Mouse (Mus musculus): Measurements from ENCODE around the gene Mcm2. TPM values are rescaled to one million over a fixed set of nuclear protein-coding genes. Genes with fewer than 3 reads are reported as not detected.

The Mcm2 gene
- polyA plus RNA-seq, 1 experiment from 2014 or later = 186 TPM

- peaks cover 100% of the 10 kb centered on the region for H3K36me3 ChIP-seq
- no peak for ATAC-seq (ENCODE audit: low read depth)
- no peak for DNase-seq
- no peak overlapping the region for H3K9ac ChIP-seq
- H3K27ac ChIP-seq = no peak overlapping the region; the same call in 1 of the 2 replicates
- H3K4me3 ChIP-seq (replicated peaks) = no peak overlapping the region
- H3K9me3 ChIP-seq (replicated peaks) = no peaks in the 10 kb centered on the region
- no peaks in the 10 kb centered on the region for H3K27me3 ChIP-seq
- H3K4me2 ChIP-seq = no peak overlapping the region
- H3K4me1 ChIP-seq (replicated peaks) = peaks cover 32% of the 10 kb centered on the region
- 87% methylated on average over 2 of the region's 2 CpGs for WGBS (ENCODE audit: insufficient replicate concordance)
Observed at GRCm38 (mm10) chr6:88886417-88886967, 12.1 kb downstream of the Mcm2 start.

GRCm38 (mm10) chr6:88885644-88886416 is 12.8 kb downstream of the Mcm2 start:
- H3K4me2 ChIP-seq = no peak overlapping the region
- WGBS (ENCODE audit: insufficient replicate concordance) = 89% methylated on average over 12 of the region's 12 CpGs

GRCm38 (mm10) chr6:88884690-88885089 is 13.9 kb downstream of the Mcm2 start:
- DNase-seq (no peak), ATAC-seq (ENCODE audit: low read depth) (no peak)
- 94% methylated on average over 17 of the region's 17 CpGs for WGBS (ENCODE audit: insufficient replicate concordance)
- no peak overlapping the region for H3K4me3 ChIP-seq (replicated peaks)
- peaks cover 17% of the 10 kb centered on the region for H3K4me1 ChIP-seq (replicated peaks)
- H3K27ac ChIP-seq = no peak overlapping the region
- no peak overlapping the region for H3K9ac ChIP-seq
- peaks cover 93% of the 10 kb centered on the region for H3K36me3 ChIP-seq
- no peaks in the 10 kb centered on the region for H3K27me3 ChIP-seq
- H3K4me2 ChIP-seq = no peak overlapping the region
- no peaks in the 10 kb centered on the region for H3K9me3 ChIP-seq (replicated peaks)

More at GRCm38 (mm10) chr6:88885644-88886416, 12.8 kb downstream of the Mcm2 start:
- DNase-seq = no peak
- no peak overlapping the region for H3K27ac ChIP-seq
- no peak overlapping the region for H3K4me3 ChIP-seq (replicated peaks)
- peaks cover 100% of the 10 kb centered on the region for H3K36me3 ChIP-seq
- no peaks in the 10 kb centered on the region for H3K27me3 ChIP-seq
- no peak overlapping the region for H3K9ac ChIP-seq
- ATAC-seq (ENCODE audit: low read depth) = no peak
- peaks cover 25% of the 10 kb centered on the region for H3K4me1 ChIP-seq (replicated peaks)
- no peaks in the 10 kb centered on the region for H3K9me3 ChIP-seq (replicated peaks)

- Histone ChIP-seq H3K4me2 (no peak overlapping the region), H3K27me3 (no peaks in the 10 kb centered on the region), H3K4me3 (replicated peaks) (no peak overlapping the region), H3K9ac (no peak overlapping the region), H3K9me3 (replicated peaks) (no peaks in the 10 kb centered on the region), H3K27ac (no peak overlapping the region), H3K36me3 (peaks cover 88% of the 10 kb centered on the region), H3K4me1 (replicated peaks) (peaks cover 12% of the 10 kb centered on the region; the same call in 1 of the 2 replicates)
- ATAC-seq (ENCODE audit: low read depth) = no peak
- no peak for DNase-seq
- WGBS (ENCODE audit: insufficient replicate concordance) = 89% methylated on average over 10 of the region's 10 CpGs
Observed at GRCm38 (mm10) chr6:88884195-88884594, 14.4 kb downstream of the Mcm2 start.

GRCm38 (mm10) chr6:88881334-88881733 is 17.2 kb downstream of the Mcm2 start:
- no peak overlapping the region for H3K4me2 ChIP-seq
- H3K9me3 ChIP-seq (replicated peaks) = no peaks in the 10 kb centered on the region
- no peak overlapping the region for H3K4me3 ChIP-seq (replicated peaks)
- ATAC-seq (ENCODE audit: low read depth) = no peak
- WGBS (ENCODE audit: insufficient replicate concordance) = 91% methylated on average over 7 of the region's 7 CpGs
- DNase-seq = no peak
- H3K27me3 ChIP-seq = peaks cover 11% of the 10 kb centered on the region
- H3K36me3 ChIP-seq = peaks cover 59% of the 10 kb centered on the region
- peaks cover 5% of the 10 kb centered on the region; the same call in 1 of the 2 replicates for H3K4me1 ChIP-seq (replicated peaks)
- H3K27ac ChIP-seq = no peak overlapping the region
- H3K9ac ChIP-seq = no peak overlapping the region

GRCm38 (mm10) chr6:88879471-88879870 is 19.1 kb downstream of the Mcm2 start:
- Histone ChIP-seq H3K4me2 (no peak overlapping the region), H3K9ac (no peak overlapping the region), H3K36me3 (peaks cover 41% of the 10 kb centered on the region), H3K4me3 (replicated peaks) (no peak overlapping the region), H3K27ac (no peak overlapping the region), H3K4me1 (replicated peaks) (peaks cover 8% of the 10 kb centered on the region), H3K27me3 (peaks cover 30% of the 10 kb centered on the region), H3K9me3 (replicated peaks) (no peaks in the 10 kb centered on the region; the same call in 1 of the 2 replicates)
- 58% methylated on average over 4 of the region's 4 CpGs for WGBS (ENCODE audit: insufficient replicate concordance)
- ATAC-seq (ENCODE audit: low read depth) (no peak), DNase-seq (no peak)

GRCm38 (mm10) chr6:88874868-88875508 is 23.6 kb downstream of the Mcm2 start, which contains the start of gene Podxl2:
Gene Podxl2, minus strand, starts transcription at chr6:88875044.
- no peak for DNase-seq

GRCm38 (mm10) chr6:88873965-88874867 is 24.4 kb downstream of the Mcm2 start:
- H3K9me3 ChIP-seq (replicated peaks) = no peaks in the 10 kb centered on the region; the same call in 1 of the 2 replicates
- peak overlapping the region; percentile 80 for H3K4me2 ChIP-seq
- peaks cover 13% of the 10 kb centered on the region for H3K4me1 ChIP-seq (replicated peaks)
- H3K27me3 ChIP-seq = peaks cover 78% of the 10 kb centered on the region
- H3K36me3 ChIP-seq = no peaks in the 10 kb centered on the region
- 0 out of 2 replicates have a peak overlapping the region, but pooled peaks have one; percentile 43 for H3K9ac ChIP-seq
- 5% methylated on average over 74 of the region's 74 CpGs for WGBS (ENCODE audit: insufficient replicate concordance)
- H3K27ac ChIP-seq = no peak overlapping the region
- H3K4me3 ChIP-seq (replicated peaks) = peak overlapping the region; percentile 60
- ATAC-seq (ENCODE audit: low read depth) (0 out of 2 replicates have a peak, but pooled peaks have one; percentile 22), DNase-seq (no peak)

More at GRCm38 (mm10) chr6:88874868-88875508, 23.6 kb downstream of the Mcm2 start, which contains the start of gene Podxl2:
- WGBS (ENCODE audit: insufficient replicate concordance) = 7% methylated on average over 63 of the region's 63 CpGs
- H3K4me1 ChIP-seq (replicated peaks) = peaks cover 13% of the 10 kb centered on the region
- peak; percentile 25; the same call in 1 of the 2 replicates for ATAC-seq (ENCODE audit: low read depth)
- peak within 1 kb of the TSS; percentile 80 for H3K4me2 ChIP-seq
- no peak within 1 kb of the TSS for H3K27ac ChIP-seq
- H3K9ac ChIP-seq = 0 out of 2 replicates have a peak within 1 kb of the TSS, but pooled peaks have one; percentile 43
- peaks cover 74% of the 10 kb centered on the region for H3K27me3 ChIP-seq
- H3K9me3 ChIP-seq (replicated peaks) = no peaks in the 10 kb centered on the region; the same call in 1 of the 2 replicates
- H3K36me3 ChIP-seq = no peaks in the 10 kb centered on the region
- H3K4me3 ChIP-seq (replicated peaks) = peak within 1 kb of the TSS; percentile 60

GRCm38 (mm10) chr6:88872811-88873210 is 25.8 kb downstream of the Mcm2 start:
- 31% methylated on average over 7 of the region's 7 CpGs for WGBS (ENCODE audit: insufficient replicate concordance)
- DNase-seq = no peak

GRCm38 (mm10) chr6:88871546-88871945 is 27.0 kb downstream of the Mcm2 start:
- no peak overlapping the region for H3K27ac ChIP-seq
- H3K4me1 ChIP-seq (replicated peaks) = peaks cover 13% of the 10 kb centered on the region
- H3K9ac ChIP-seq = no peak overlapping the region
- 53% methylated on average over 8 of the region's 8 CpGs for WGBS (ENCODE audit: insufficient replicate concordance)
- no peak for DNase-seq
- H3K4me2 ChIP-seq = no peak overlapping the region
- ATAC-seq (ENCODE audit: low read depth) = no peak
- H3K27me3 ChIP-seq = peaks cover 80% of the 10 kb centered on the region
- no peaks in the 10 kb centered on the region; the same call in 1 of the 2 replicates for H3K9me3 ChIP-seq (replicated peaks)
- H3K36me3 ChIP-seq = no peaks in the 10 kb centered on the region
- H3K4me3 ChIP-seq (replicated peaks) = no peak overlapping the region

More at GRCm38 (mm10) chr6:88872811-88873210, 25.8 kb downstream of the Mcm2 start:
- ATAC-seq (ENCODE audit: low read depth) = no peak
- Histone ChIP-seq H3K4me3 (replicated peaks) (no peak overlapping the region), H3K36me3 (no peaks in the 10 kb centered on the region), H3K27ac (no peak overlapping the region), H3K4me2 (no peak overlapping the region), H3K27me3 (peaks cover 78% of the 10 kb centered on the region), H3K9me3 (replicated peaks) (no peaks in the 10 kb centered on the region; the same call in 1 of the 2 replicates), H3K9ac (no peak overlapping the region), H3K4me1 (replicated peaks) (peaks cover 13% of the 10 kb centered on the region)

Data from liver, embryonic 13.5 days (tissue).